Mouse (Mus musculus) forebrain, embryonic 16.5 days (tissue): Measurements from ENCODE around the gene Dpp9. TPM values are rescaled to one million over a fixed set of nuclear protein-coding genes. Genes with fewer than 3 reads are reported as not detected.
A peak's percentile ranks its signal among the peaks of the same experiment; 100 is the strongest.

ENCODE experiments used
- ATAC-seq: fragments of 200-750 bp; cut with Nextera tagmentation; 2 replicates; pipeline ENCODE4 v1.8.0; 2017; ENCODE audit warnings: mild to moderate bottlenecking, moderate library complexity
- H3K27ac ChIP-seq: fragments of 300-500 bp; sonication (generic); 2 replicates; pipeline ENCODE4 v1.5.1; 2014; ENCODE audit warnings: low read length, control low read depth
- H3K27me3 ChIP-seq: fragments of 300-500 bp; sonication (generic); replicated peaks from 2 replicates; pipeline ENCODE4 v1.6.1; 2014; ENCODE audit warnings: low read length; ENCODE audit not compliant: control insufficient read depth, insufficient read depth
- H3K36me3 ChIP-seq: fragments of 300-500 bp; sonication (generic); 2 replicates; pipeline ENCODE4 v1.6.1; 2014; ENCODE audit not compliant: control insufficient read depth, insufficient read depth
- H3K4me1 ChIP-seq: fragments of 300-500 bp; sonication (generic); replicated peaks from 2 replicates; pipeline ENCODE4 v1.6.1; 2014; ENCODE audit warnings: low read length; ENCODE audit not compliant: control insufficient read depth, insufficient read depth
- H3K4me2 ChIP-seq: fragments of 300-500 bp; sonication (generic); 2 replicates; pipeline ENCODE4 v1.6.1; 2014; ENCODE audit warnings: mild to moderate bottlenecking, low read length, control low read depth
- H3K4me3 ChIP-seq: fragments of 300-500 bp; sonication (generic); replicated peaks from 2 replicates; pipeline ENCODE4 v1.5.1; 2014; ENCODE audit warnings: mild to moderate bottlenecking, low read length, control low read depth
- H3K9ac ChIP-seq: fragments of 300-500 bp; sonication (generic); replicated peaks from 2 replicates; pipeline ENCODE4 v1.6.1; 2014; ENCODE audit warnings: low read depth, low read length, control low read depth
- H3K9me3 ChIP-seq: fragments of 300-500 bp; sonication (generic); 2 replicates; pipeline ENCODE4 v1.6.1; 2016; ENCODE audit warnings: low read length; ENCODE audit not compliant: control insufficient read depth
- WGBS: fragments of 180-500 bp; shearing (Covaris S2); extraction: QIAGEN DNeasy Blood & Tissue Kit; methylation state at CpG from one replicate; pipeline ENCODE4 v1.1.7; 2014; 5-methylcytosine and 5-hydroxymethylcytosine counted together
- polyA plus RNA-seq: library from polyadenylated mRNA; unstranded; fragments of >200 nt; fragmentation: Nextera tagmentation; extraction: Ambion mirVana; gene quantifications from 2 replicates; pipeline ENCODE4 v1.2.1, GENCODE M21; 2015

The Dpp9 gene
- polyA plus RNA-seq, 1 experiment from 2014 or later, result 32.3 TPM

DNA sequence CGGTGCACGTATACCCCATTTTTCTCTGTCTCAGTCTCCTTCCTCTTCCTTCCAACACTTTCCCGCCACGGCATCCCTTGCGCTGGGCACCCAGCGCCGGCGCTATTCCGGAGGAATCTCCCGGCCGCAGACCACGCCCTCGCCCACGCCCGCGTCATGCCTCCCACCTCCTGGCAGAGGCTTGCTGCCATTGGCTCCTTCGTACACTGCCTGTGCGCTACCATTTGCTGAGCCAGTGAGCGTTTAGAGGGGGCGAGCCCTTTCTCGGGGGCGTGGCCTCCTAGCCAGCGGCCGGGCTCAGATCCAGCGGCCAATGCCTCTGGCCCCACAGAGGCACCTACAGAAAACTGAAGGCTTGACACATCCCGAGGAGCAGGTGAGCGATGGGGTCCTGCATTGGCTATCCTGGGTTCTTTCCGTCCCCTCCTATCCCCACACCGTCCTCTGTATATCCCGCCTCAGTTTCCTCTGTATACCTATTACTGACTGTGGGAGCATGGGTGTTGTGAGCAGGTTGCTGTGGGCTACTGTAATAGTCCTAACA lies 56.4 kb downstream of the Dpp9 start, which contains the start of gene Tnfaip8l1:
Gene Tnfaip8l1 (plus strand): TSS at position 247 of the 544 bp plus-strand sequence.
- H3K4me2 ChIP-seq, result peak within 1 kb of the TSS; percentile 58
- H3K9ac ChIP-seq, result peak within 1 kb of the TSS; percentile 62
- peak within 1 kb of the TSS; percentile 57 for H3K4me3 ChIP-seq
- no peak within 1 kb of the TSS for H3K27ac ChIP-seq
- H3K4me1 ChIP-seq, result peaks cover 14% of the 10 kb centered on the region
- ATAC-seq, result peak; percentile 99
- no peaks in the 10 kb centered on the region for H3K36me3 ChIP-seq
- WGBS, result under 1% methylated on average over 30 of the region's 30 CpGs
- H3K27me3 ChIP-seq, result peaks cover 5% of the 10 kb centered on the region; the same call in 1 of the 2 replicates
- H3K9me3 ChIP-seq, result no peaks in the 10 kb centered on the region

DNA sequence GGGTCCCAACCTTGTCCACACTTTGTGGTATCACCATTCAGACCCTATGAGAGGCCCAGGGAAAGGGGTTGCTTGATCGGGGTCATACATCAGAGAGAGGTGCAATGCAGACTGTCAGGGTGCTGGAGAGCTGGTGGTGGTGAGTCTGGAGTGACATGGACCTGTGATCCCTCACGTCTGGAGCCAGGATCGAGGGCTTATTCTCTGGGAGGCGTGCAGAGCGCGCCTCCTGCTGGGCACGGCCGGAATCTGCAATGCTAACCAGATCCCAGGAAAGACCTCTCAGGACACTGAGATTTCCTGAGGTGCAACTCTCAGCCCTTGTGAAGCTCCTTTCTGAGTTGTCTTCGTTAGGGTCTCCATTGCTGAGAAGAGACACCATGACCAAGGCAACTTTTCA lies 59.0 kb downstream of the Dpp9 start:
- no peaks in the 10 kb centered on the region for H3K36me3 ChIP-seq
- ATAC-seq, result no peak
- H3K9ac ChIP-seq, result no peak overlapping the region
- 2% methylated on average over 9 of the region's 9 CpGs for WGBS
- H3K4me1 ChIP-seq, result peaks cover 14% of the 10 kb centered on the region
- H3K4me3 ChIP-seq, result no peak overlapping the region
- H3K27me3 ChIP-seq, result peaks cover 7% of the 10 kb centered on the region; the same call in 1 of the 2 replicates
- H3K27ac ChIP-seq, result no peak overlapping the region
- no peaks in the 10 kb centered on the region for H3K9me3 ChIP-seq
- H3K4me2 ChIP-seq, result no peak overlapping the region

DNA sequence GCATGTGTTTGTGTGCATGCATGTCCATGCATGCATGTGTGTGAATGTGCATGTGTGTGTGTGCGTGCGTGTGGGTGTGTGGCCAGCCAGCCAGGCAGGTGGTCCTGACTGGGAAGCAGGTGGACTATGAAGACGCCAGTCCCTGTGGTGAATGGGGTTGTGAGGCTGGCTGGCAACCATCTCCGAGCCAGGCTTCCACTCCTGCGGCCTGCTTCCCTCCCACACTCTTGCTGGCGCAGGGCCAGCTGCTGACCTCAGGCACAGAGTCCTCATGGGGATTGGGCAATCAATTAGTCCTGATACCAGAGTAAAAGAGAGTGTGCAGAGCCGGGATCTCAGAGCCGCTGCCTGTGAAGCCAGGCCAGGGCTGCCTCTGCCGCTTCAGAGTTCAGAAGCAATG lies 65.1 kb downstream of the Dpp9 start:
- ATAC-seq, result peak; percentile 36; the same call in 1 of the 2 replicates
- H3K27ac ChIP-seq, result no peak overlapping the region
- WGBS, result 24% methylated on average over 9 of the region's 9 CpGs

DNA sequence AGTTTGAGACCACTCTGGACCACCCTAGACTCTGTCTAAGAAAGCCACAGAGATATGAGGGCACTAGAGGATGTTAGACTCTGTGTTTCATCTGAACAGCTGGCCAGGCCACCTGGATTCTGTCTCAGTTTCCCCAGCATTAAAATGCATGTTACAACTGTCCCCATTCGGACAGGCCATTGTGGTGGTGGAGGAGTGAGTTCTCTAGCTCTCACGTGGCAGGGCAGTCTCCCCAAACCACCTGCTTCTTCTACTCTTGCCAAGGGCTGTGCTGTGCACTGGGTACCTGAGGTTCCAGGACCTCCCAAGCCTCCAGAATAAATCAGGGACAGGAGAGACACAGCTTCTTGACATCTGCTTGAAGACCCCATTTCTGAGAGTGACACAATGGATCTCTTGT lies 68.8 kb downstream of the Dpp9 start:
- H3K27ac ChIP-seq, result no peak overlapping the region
- H3K4me2 ChIP-seq, result no peak overlapping the region
- H3K27me3 ChIP-seq, result peaks cover 32% of the 10 kb centered on the region
- no peaks in the 10 kb centered on the region for H3K9me3 ChIP-seq
- no peak for ATAC-seq
- H3K4me1 ChIP-seq, result peaks cover 10% of the 10 kb centered on the region
- H3K9ac ChIP-seq, result no peak overlapping the region
- no peaks in the 10 kb centered on the region for H3K36me3 ChIP-seq
- no peak overlapping the region for H3K4me3 ChIP-seq
- 43% methylated on average over 2 of the region's 2 CpGs for WGBS

More for the DNA sequence above, 65.1 kb downstream of the Dpp9 start:
- Histone ChIP-seq H3K36me3 (no peaks in the 10 kb centered on the region), H3K4me2 (no peak overlapping the region), H3K4me3 (no peak overlapping the region), H3K9me3 (no peaks in the 10 kb centered on the region), H3K4me1 (peaks cover 8% of the 10 kb centered on the region), H3K9ac (no peak overlapping the region), H3K27me3 (peaks cover 27% of the 10 kb centered on the region)

DNA sequence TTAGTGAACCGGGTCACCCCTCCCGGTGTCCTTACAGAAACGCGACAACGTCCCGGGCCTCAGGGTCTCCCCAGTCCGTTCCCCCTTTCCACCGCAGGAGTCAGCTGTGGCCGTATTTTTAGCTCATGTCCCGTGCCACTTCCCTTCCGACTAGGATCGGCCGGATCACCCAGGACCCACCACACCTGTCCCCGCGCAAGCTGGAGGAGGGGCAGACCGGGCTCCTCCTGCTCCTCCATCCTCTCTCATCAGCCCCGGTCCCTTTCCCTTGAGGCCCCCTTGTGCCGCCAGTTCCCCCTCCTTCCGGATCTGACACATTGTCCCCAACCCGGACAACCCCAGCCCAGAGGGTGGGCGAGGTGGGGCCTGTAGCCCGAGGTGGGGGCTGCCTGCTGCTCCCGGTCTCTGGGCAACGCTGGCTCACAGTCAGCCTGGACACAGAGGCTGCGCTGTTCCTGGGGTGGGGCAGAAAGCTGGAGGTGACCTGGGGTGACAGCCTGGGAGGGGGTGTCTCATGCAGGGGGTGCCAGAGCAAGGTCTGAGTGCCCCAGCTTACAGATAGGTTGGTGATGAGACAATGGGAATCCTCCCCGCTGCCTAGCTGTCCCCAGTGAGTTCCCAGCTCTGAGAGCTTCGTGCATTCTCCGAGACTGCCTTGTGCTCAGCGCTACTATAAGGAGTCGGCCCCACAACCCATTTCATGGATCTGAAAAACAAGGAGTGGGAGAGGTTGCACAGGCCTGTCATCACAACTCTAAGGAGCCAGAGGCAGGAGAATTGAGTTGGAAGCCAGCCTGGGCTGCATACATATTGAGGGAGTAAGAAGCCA lies 69.7 kb downstream of the Dpp9 start:
- H3K9ac ChIP-seq, result peak overlapping the region; percentile 53
- peak; percentile 45 for ATAC-seq
- peaks cover 32% of the 10 kb centered on the region for H3K27me3 ChIP-seq
- H3K36me3 ChIP-seq, result no peaks in the 10 kb centered on the region
- 1% methylated on average over 30 of the region's 30 CpGs for WGBS
- H3K9me3 ChIP-seq, result no peaks in the 10 kb centered on the region
- peak overlapping the region; percentile 30 for H3K4me3 ChIP-seq
- peaks cover 10% of the 10 kb centered on the region for H3K4me1 ChIP-seq
- no peak overlapping the region for H3K27ac ChIP-seq
- peak overlapping the region; percentile 51 for H3K4me2 ChIP-seq

DNA sequence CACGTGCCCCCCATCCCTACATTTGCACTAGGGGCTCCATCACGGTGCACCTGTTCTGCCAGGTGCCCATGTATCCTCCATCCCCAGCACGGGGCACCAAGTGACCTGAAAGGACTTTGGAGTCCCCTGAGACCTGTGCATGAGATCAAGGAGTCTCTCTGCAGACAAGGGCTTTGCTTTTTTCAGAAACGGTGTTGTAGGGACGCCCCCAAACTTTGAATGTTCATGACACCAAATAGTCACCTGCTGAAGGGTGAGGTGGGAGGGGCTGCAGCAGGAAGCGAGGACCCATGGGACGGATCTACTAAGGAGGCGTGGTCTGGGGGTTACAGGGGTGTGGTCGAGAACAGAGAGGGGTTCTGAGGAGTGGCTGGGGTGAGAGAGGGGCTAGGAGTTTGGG lies 70.4 kb downstream of the Dpp9 start:
- Histone ChIP-seq H3K4me3 (no peak overlapping the region), H3K9ac (peak overlapping the region; percentile 53; the same call in 1 of the 2 replicates), H3K9me3 (no peaks in the 10 kb centered on the region), H3K27ac (no peak overlapping the region), H3K4me2 (peak overlapping the region; percentile 51), H3K4me1 (peaks cover 10% of the 10 kb centered on the region), H3K27me3 (peaks cover 32% of the 10 kb centered on the region), H3K36me3 (no peaks in the 10 kb centered on the region)
- 15% methylated on average over 9 of the region's 9 CpGs for WGBS
- ATAC-seq, result no peak

DNA sequence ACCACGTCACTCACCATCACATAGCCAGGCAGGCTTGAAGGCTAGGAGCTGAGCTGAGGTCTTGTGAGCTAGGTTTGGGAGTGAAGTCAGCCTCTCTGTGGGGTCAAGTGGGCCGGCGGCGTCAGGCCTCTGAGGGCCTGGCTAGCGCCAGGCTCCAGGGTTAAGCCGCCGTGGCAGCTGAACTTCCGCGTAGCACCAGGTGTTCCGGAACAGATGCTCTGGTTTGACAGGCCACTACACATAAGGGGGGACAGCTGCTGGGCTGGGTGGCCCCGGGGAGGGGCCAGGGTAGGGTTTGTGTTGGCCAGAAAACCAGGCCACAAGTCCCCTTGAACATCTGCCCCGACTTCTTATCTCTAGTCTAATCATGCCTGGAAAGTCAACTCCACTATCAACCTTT lies 71.3 kb downstream of the Dpp9 start:
- Histone ChIP-seq H3K4me1 (peaks cover 12% of the 10 kb centered on the region), H3K27me3 (peaks cover 32% of the 10 kb centered on the region), H3K9ac (no peak overlapping the region), H3K4me2 (no peak overlapping the region), H3K27ac (no peak overlapping the region), H3K4me3 (no peak overlapping the region), H3K36me3 (no peaks in the 10 kb centered on the region), H3K9me3 (no peaks in the 10 kb centered on the region)
- ATAC-seq, result no peak
- WGBS, result 70% methylated on average over 12 of the region's 12 CpGs

DNA sequence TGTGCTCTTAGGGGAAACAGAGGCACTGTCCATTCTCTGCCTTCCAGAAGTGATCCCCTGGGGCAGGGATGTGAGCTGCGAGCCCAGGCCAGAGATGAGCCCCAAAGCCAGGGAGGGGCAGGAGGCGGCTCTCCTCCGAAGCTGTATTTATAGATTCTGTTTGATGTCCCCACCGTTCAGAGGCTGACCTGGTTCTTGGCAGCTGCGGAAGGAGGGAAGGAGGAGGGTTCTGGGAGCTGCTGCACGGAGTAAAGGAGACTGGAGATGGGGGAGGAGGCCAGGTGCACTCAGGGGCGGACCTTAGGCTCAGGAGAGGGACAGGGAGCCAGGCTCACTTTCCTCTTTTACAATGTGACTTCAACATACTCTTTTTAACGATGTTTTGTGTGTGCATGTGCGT lies 72.6 kb downstream of the Dpp9 start:
- Histone ChIP-seq H3K9ac (no peak overlapping the region), H3K27me3 (peaks cover 28% of the 10 kb centered on the region), H3K4me2 (no peak overlapping the region), H3K36me3 (no peaks in the 10 kb centered on the region), H3K4me1 (peaks cover 20% of the 10 kb centered on the region), H3K9me3 (no peaks in the 10 kb centered on the region), H3K27ac (no peak overlapping the region), H3K4me3 (no peak overlapping the region)
- whole genome bisulfite sequencing, result 20% methylated on average over 9 of the region's 9 CpGs
- ATAC-seq, result no peak

DNA sequence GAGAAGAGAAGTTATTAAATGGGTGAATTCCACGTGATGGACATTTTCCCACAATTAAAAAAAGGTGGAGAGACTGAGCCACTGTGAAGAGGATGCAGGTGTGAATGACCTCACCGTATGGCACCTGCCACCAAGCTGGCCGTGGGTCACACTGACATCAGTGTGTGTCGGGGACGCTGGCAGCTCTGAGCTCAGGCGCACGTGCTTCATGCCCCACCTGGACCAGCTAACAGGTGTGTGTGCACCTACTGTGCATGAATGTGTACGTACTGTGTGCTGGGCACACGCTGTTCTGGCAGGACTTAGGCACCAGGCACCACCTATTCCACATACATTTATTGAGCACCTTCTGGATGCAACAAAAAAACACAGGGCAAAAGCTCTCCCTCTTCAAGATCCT lies 74.2 kb downstream of the Dpp9 start:
- no peaks in the 10 kb centered on the region for H3K36me3 ChIP-seq
- no peaks in the 10 kb centered on the region for H3K9me3 ChIP-seq
- no peak overlapping the region for H3K9ac ChIP-seq
- H3K4me1 ChIP-seq, result peaks cover 23% of the 10 kb centered on the region
- H3K4me3 ChIP-seq, result no peak overlapping the region
- no peak for ATAC-seq
- H3K4me2 ChIP-seq, result no peak overlapping the region
- H3K27ac ChIP-seq, result no peak overlapping the region
- 66% methylated on average over 9 of the region's 9 CpGs for WGBS
- H3K27me3 ChIP-seq, result peaks cover 20% of the 10 kb centered on the region
